Mouse (Mus musculus): ENCODE measurements around the gene Ints1. TPM values are rescaled to one million over a fixed set of nuclear protein-coding genes. Genes with fewer than 3 reads are reported as not detected.
A peak's percentile ranks its signal among the peaks of the same experiment; 100 is the strongest.

Gene Ints1
- polyA plus RNA-seq, 1 experiment from 2014 or later, result 11.8 TPM

DNA sequence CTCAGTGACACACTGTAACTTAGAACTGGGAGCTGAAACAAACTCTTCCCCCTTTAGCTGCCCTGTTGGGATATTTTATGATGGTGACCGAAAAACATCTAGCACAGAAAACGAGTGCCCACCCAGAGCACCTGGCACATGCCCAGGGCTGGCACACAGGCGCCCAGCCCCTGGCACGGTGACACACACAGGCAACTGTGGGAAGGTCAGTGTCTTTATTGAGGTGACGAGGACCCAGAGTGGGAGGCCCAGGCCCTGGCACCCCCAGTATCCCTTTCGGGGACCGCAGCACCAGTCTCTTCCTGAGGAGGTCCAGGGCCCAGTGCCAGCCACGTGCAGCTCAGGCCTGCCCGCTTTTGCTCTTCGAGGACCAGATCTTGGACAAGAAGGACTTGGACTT is 69.0 kb downstream of the Ints1 start:
- 89% methylated on average over 10 of the region's 10 CpGs for WGBS (ENCODE audit: insufficient replicate concordance)
- Histone ChIP-seq H3K4me3 (replicated peaks) (no peak overlapping the region), H3K4me1 (replicated peaks) (peaks cover 12% of the 10 kb centered on the region), H3K9ac (no peak overlapping the region), H3K27ac (replicated peaks) (no peak overlapping the region), H3K4me2 (no peak overlapping the region), H3K36me3 (replicated peaks) (peaks cover 61% of the 10 kb centered on the region), H3K9me3 (replicated peaks) (no peaks in the 10 kb centered on the region), H3K27me3 (no peaks in the 10 kb centered on the region)
- ATAC-seq (ENCODE audit: insufficient read depth), result no peak

DNA sequence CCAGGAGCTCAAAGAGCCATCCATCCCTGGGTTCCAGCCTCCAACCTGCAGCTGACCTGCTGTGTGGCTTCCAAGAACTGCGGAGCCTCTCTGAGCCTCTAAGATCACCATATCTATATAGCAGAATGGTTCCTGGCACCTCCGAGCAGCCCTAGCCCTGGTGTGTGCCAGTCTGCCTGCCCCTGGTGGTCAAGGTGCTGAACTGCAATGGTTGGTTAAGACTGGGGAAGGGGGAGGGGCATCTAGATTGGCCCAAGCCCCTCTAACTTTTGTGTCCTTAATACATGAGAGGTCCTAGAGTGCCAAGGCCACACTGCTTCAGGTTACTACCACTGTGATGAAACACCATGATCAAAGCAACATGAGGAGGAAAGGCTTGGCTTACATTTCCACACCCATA is 72.6 kb downstream of the Ints1 start:
- Histone ChIP-seq H3K4me1 (replicated peaks) (peaks cover 12% of the 10 kb centered on the region), H3K4me3 (replicated peaks) (no peak overlapping the region), H3K4me2 (no peak overlapping the region), H3K9ac (no peak overlapping the region), H3K36me3 (replicated peaks) (peaks cover 25% of the 10 kb centered on the region), H3K27me3 (no peaks in the 10 kb centered on the region), H3K27ac (replicated peaks) (no peak overlapping the region), H3K9me3 (replicated peaks) (no peaks in the 10 kb centered on the region)
- WGBS (ENCODE audit: insufficient replicate concordance), result 34% methylated on average over 2 of the region's 2 CpGs
- ATAC-seq (ENCODE audit: insufficient read depth), result peak; percentile 53; the same call in 1 of the 2 replicates

DNA sequence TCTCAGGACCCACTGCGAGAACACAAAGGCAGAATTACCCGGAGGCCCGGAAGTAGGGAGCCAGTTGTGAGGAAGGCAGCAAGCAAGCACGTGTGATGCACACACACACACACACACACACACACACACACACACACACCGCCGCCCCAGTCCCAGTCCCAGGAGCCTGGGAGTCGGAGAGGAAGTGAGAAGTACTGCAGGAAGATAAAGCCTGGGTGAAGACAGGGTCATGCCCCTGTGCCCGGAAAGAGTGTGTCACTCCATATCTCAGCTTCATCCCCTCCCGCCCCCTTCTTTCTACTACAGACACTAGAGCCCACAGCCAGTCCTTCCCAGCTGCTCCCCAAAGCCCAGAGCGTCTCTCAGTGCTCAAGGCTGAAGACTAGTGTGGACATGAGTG is 73.2 kb downstream of the Ints1 start:
- Histone ChIP-seq H3K27ac (replicated peaks) (no peak overlapping the region), H3K4me1 (replicated peaks) (peaks cover 12% of the 10 kb centered on the region), H3K36me3 (replicated peaks) (peaks cover 19% of the 10 kb centered on the region), H3K4me3 (replicated peaks) (no peak overlapping the region), H3K9me3 (replicated peaks) (no peaks in the 10 kb centered on the region), H3K4me2 (no peak overlapping the region; the same call in 1 of the 2 replicates), H3K27me3 (no peaks in the 10 kb centered on the region), H3K9ac (no peak overlapping the region)
- peak; percentile 61 for ATAC-seq (ENCODE audit: insufficient read depth)
- 16% methylated on average over 10 of the region's 10 CpGs for WGBS (ENCODE audit: insufficient replicate concordance)

Small RNAs within 50 kb of the gene (microRNA-seq; reads per million reads assigned to microRNA genes)
- not detected for gene Mir7037

Other genes starting within 250 kb of the Ints1 start
- not detected in 2 replicates for gene Uncx, start 232.2 kb downstream of the Ints1 start, polyA plus RNA-seq (2015; fragmentation: Nextera tagmentation; extraction: Ambion mirVana)
- 12.1 and 12.3 TPM in 2 replicates for gene Micall2, start 39.3 kb downstream of the Ints1 start, polyA plus RNA-seq (2015; fragmentation: Nextera tagmentation; extraction: Ambion mirVana)
- gene Mafk, start 15.8 kb upstream of the Ints1 start, polyA plus RNA-seq (2015; fragmentation: Nextera tagmentation; extraction: Ambion mirVana), result 44.5 and 50.0 TPM in 2 replicates
- 0.68 and 1.2 TPM in 2 replicates for gene Tmem184a, start 44.2 kb upstream of the Ints1 start, polyA plus RNA-seq (2015; fragmentation: Nextera tagmentation; extraction: Ambion mirVana)
- gene Gm26938, start 50.7 kb upstream of the Ints1 start, polyA plus RNA-seq (2015; fragmentation: Nextera tagmentation; extraction: Ambion mirVana), result not detected in 2 replicates
- 41.4 and 42.3 TPM in 2 replicates for gene Psmg3, start 51.2 kb upstream of the Ints1 start, polyA plus RNA-seq (2015; fragmentation: Nextera tagmentation; extraction: Ambion mirVana)
- gene Elfn1, start 132.3 kb upstream of the Ints1 start, polyA plus RNA-seq (2015; fragmentation: Nextera tagmentation; extraction: Ambion mirVana), result 0.02 TPM in 2 replicates